Mouse (Mus musculus) embryonic facial prominence, embryonic 12.5 days (tissue): ENCODE data around the gene Ankrd34a. TPM values are rescaled to one million over a fixed set of nuclear protein-coding genes. Genes with fewer than 3 reads are reported as not detected.

Experiments used
- ATAC-seq: fragments of 200-750 bp; cut with Nextera tagmentation; 2 replicates; pipeline ENCODE4 v1.8.0; 2017; ENCODE audit not compliant: insufficient number of reproducible peaks, insufficient read depth, low FRiP score, low TSS enrichment
- H3K27ac ChIP-seq: fragments of 300-500 bp; sonication (generic); 2 replicates; pipeline ENCODE4 v1.5.1; 2016; ENCODE audit warnings: mild to moderate bottlenecking
- H3K27me3 ChIP-seq: fragments of 300-500 bp; sonication (generic); 2 replicates; pipeline ENCODE4 v1.6.1; 2016; ENCODE audit warnings: mild to moderate bottlenecking, moderate library complexity
- H3K36me3 ChIP-seq: fragments of 300-500 bp; sonication (generic); 2 replicates; pipeline ENCODE4 v1.6.1; 2016; ENCODE audit warnings: mild to moderate bottlenecking
- H3K4me1 ChIP-seq: fragments of 300-500 bp; sonication (generic); 2 replicates; pipeline ENCODE4 v1.6.1; 2016
- H3K4me2 ChIP-seq: fragments of 300-500 bp; sonication (generic); replicated peaks from 2 replicates; pipeline ENCODE4 v1.6.1; 2016; ENCODE audit warnings: mild to moderate bottlenecking, moderate library complexity
- H3K4me3 ChIP-seq: fragments of 300-500 bp; sonication (generic); 2 replicates; pipeline ENCODE4 v1.5.1; 2016; ENCODE audit warnings: mild to moderate bottlenecking
- H3K9ac ChIP-seq: fragments of 300-500 bp; sonication (generic); 2 replicates; pipeline ENCODE4 v1.6.1; 2016; ENCODE audit warnings: mild to moderate bottlenecking, moderate library complexity
- H3K9me3 ChIP-seq: fragments of 300-500 bp; sonication (generic); 2 replicates; pipeline ENCODE4 v1.6.1; 2016; ENCODE audit warnings: mild to moderate bottlenecking, moderate library complexity
- WGBS: fragments of 180-500 bp; shearing (Covaris S2); methylation state at CpG from one replicate; pipeline ENCODE4 v1.1.7; 2016; 5-methylcytosine and 5-hydroxymethylcytosine counted together
- polyA plus RNA-seq: library from polyadenylated mRNA; unstranded; fragments of >200 nt; fragmentation: Nextera tagmentation; extraction: Ambion mirVana; gene quantifications from 2 replicates; pipeline ENCODE4 v1.2.1, GENCODE M21; 2016

Gene Ankrd34a
- polyA plus RNA-seq, 1 experiment from 2014 or later, result 2.3 TPM

DNA sequence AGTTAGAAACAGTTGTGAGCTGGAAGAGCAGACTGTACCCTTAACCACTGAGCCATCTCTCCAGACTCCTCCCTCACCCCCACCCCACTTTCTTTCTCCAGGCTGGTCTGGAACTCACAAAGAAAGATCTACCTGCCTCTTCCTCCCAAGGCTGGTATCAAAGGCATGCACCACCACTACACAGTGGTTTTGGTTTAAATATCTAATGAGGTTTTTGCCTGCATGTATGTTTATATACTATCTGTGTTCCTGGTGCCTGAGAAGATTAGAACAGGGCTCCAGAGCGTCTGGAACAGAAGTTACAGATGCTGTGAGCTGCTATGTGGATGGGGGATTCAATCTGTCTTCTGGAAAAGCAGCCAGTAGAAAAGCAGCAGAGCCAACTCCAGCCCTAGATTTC lies 37.6 kb downstream of the Ankrd34a start:
- H3K9me3 ChIP-seq, result no peaks in the 10 kb centered on the region
- no peak overlapping the region for H3K4me3 ChIP-seq
- H3K4me1 ChIP-seq, result peaks cover 22% of the 10 kb centered on the region
- H3K27ac ChIP-seq, result no peak overlapping the region
- WGBS, result 77% methylated on average over 1 of the region's 1 CpGs
- ATAC-seq, result no peak
- H3K9ac ChIP-seq, result no peak overlapping the region
- no peak overlapping the region for H3K4me2 ChIP-seq
- H3K27me3 ChIP-seq, result no peaks in the 10 kb centered on the region
- peaks cover 32% of the 10 kb centered on the region for H3K36me3 ChIP-seq

DNA sequence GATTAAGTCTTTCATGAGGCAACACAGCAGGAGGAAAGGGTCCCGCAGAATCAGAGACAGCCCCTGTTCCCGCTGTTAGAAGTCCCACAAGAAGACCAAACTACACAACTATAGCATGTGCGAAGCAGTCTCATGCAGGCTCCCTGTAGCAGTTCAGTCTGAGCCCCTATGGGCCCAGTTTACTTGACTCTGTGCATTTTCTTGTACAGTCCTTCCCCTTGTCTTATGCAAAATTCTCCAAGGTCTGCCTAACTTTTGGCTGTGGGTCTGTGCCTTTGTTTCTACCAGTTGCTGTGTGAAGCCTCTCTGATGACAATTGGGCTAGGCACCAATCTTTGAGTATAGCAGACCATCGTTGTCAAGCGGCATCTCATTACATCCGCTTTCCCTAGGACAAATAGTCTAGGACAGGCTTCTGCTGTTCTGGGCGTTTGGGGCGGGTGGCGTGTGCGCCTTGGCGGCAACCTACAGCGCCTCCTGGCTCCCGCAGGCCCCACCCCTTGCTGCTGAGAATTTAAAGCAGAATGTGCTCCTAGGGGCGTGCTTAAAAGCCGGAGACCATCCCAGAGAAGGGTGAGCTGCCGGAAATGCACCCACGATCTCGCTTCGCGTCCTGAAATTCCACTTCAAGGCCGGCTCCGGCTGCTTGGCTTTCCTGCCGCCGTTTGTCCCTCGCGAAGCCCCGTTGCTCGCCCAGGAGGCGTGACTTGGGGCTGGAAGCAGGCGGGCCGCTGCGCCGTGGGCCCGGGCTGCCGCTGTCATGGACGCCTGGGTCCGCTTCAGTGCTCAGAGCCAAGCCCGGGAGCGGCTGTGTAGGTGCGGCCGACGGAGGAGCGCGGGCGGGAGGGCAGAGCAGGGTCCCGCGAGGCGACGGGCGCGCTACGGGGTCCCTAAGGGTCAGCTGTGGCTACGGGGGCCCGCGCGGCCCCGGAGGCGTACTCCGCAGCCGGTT lies 38.8 kb downstream of the Ankrd34a start, which contains the start of the genes Pex11b and Gm42957:
Gene Pex11b, plus strand, starts transcription at position 449 of the 952 bp plus-strand sequence.
Gene Gm42957, plus strand, starts transcription at position 547 of the 952 bp plus-strand sequence.
- Histone ChIP-seq H3K36me3 (peaks cover 44% of the 10 kb centered on the region), H3K9me3 (no peaks in the 10 kb centered on the region), H3K27me3 (no peaks in the 10 kb centered on the region), H3K4me1 (peaks cover 21% of the 10 kb centered on the region), H3K4me3 (peak within 1 kb of the TSS; percentile 91), H3K9ac (peak within 1 kb of the TSS; percentile 98), H3K27ac (peak within 1 kb of the TSS; percentile 91), H3K4me2 (peak within 1 kb of the TSS; percentile 60)
- peak; percentile 80 for ATAC-seq
- WGBS, result 2% methylated on average over 60 of the region's 60 CpGs

DNA sequence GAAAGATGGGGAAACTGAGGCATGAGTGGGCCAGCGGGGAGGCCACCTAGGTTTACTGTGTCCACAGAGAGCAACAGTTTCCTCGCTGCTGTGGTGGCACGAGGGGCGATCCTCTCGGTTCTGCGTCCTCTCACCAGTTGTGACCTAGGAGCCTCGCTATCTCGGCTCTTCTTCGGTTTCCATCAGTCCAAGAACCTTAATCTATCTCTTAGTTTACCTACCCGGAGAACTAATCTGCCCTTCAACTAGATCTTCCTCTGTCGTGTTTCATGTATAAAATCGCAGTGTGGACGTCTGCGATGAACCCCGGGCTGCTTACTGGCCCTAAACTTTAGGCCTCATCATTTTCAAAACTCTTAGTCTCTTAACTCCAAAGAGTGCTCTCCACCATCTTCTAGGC lies 39.5 kb downstream of the Ankrd34a start:
- ATAC-seq, result no peak
- WGBS, result 8% methylated on average over 15 of the region's 15 CpGs

DNA sequence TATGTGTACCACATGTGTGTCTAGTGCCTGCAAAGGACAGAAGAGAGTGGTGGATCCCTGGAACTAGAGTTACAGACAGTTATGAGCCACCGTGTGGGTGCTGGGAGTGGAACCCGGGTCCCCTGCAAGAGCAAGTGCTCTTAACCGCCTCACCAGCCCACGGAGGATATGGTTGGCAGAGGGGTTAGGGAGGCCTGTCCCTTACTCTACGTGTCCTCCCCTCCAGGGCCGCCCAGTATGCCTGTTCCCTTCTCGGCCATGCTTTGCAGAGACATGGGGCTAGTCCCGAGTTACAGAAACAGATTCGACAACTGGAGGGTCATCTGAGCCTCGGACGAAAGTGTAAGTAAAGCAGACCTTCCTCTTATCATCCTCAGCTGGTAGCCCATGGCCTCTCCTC lies 40.0 kb downstream of the Ankrd34a start:
- Histone ChIP-seq H3K9me3 (no peaks in the 10 kb centered on the region), H3K4me1 (peaks cover 12% of the 10 kb centered on the region), H3K4me2 (peak overlapping the region; percentile 60), H3K4me3 (peak overlapping the region; percentile 91), H3K27ac (no peak overlapping the region), H3K27me3 (no peaks in the 10 kb centered on the region), H3K36me3 (peaks cover 51% of the 10 kb centered on the region), H3K9ac (peak overlapping the region; percentile 98)
- WGBS, result 66% methylated on average over 11 of the region's 11 CpGs
- no peak for ATAC-seq

More for the DNA sequence above, 39.5 kb downstream of the Ankrd34a start:
- peaks cover 17% of the 10 kb centered on the region for H3K4me1 ChIP-seq
- H3K27ac ChIP-seq, result peak overlapping the region; percentile 91
- no peaks in the 10 kb centered on the region for H3K9me3 ChIP-seq
- peak overlapping the region; percentile 98 for H3K9ac ChIP-seq
- H3K36me3 ChIP-seq, result peaks cover 45% of the 10 kb centered on the region
- H3K4me2 ChIP-seq, result peak overlapping the region; percentile 60
- no peaks in the 10 kb centered on the region for H3K27me3 ChIP-seq
- peak overlapping the region; percentile 91 for H3K4me3 ChIP-seq

DNA sequence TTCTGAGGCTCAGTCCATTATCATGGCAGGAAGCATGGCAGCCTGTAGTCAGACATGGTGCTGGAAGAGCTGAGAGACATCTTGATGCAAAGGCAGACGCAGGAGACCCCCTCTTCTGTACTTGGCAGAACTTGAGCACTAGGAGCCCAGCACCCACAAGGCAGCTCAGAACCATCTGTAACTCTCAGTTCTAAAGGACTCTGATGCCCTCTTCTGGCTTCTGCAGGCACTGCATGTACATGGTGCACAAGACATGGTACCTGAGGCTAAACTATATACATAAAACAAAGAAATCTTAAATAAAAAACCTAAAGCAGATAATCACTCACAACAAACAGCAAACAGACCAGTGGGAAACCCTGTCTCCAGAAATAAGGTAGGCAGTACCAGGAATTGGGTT lies 42.8 kb downstream of the Ankrd34a start:
- Histone ChIP-seq H3K36me3 (peaks cover 50% of the 10 kb centered on the region), H3K4me2 (no peak overlapping the region), H3K27me3 (no peaks in the 10 kb centered on the region), H3K4me3 (no peak overlapping the region), H3K9me3 (no peaks in the 10 kb centered on the region), H3K4me1 (peaks cover 12% of the 10 kb centered on the region), H3K27ac (no peak overlapping the region), H3K9ac (no peak overlapping the region)
- 71% methylated on average over 1 of the region's 1 CpGs for WGBS
- ATAC-seq, result no peak

DNA sequence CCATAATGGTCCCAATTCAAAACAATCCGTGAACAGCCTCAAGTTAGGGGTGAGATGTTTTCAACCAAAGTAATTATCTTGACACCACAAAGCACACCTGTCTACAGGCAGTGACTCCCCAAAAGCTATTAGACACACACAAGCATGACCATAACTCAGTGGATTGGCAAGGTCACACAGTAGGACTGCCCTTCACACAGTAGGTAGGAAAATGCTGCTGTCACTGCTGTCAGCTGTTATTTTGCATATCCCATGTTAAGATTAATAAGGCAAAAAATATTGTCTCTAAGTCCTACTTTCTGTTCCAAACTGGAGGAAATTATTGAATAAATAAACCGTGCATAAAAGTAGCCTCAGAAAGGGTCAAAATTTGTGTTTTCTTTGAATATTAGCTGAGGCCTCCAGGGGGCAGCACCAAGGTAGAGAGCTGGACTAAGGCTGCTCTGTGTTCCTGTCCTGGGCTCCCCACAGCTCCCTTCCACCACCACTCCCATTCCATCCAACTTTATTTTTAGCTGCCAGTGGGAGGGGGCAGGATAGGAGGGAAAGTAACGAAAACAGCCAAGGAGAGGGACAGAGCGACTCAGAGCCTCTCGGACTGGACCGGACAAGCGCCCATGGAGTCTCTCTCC lies 48.7 kb downstream of the Ankrd34a start, which contains the start of gene Itga10:
Gene Itga10, plus strand, starts transcription at position 567 of the 632 bp plus-strand sequence.
- Histone ChIP-seq H3K4me2 (no peak within 1 kb of the TSS), H3K4me1 (no peaks in the 10 kb centered on the region), H3K27ac (no peak within 1 kb of the TSS), H3K9ac (no peak within 1 kb of the TSS), H3K4me3 (no peak within 1 kb of the TSS), H3K27me3 (no peaks in the 10 kb centered on the region), H3K9me3 (no peaks in the 10 kb centered on the region), H3K36me3 (peaks cover 29% of the 10 kb centered on the region)
- 65% methylated on average over 7 of the region's 7 CpGs for WGBS
- 0 out of 2 replicates have a peak, but pooled peaks have one; percentile 52 for ATAC-seq

DNA sequence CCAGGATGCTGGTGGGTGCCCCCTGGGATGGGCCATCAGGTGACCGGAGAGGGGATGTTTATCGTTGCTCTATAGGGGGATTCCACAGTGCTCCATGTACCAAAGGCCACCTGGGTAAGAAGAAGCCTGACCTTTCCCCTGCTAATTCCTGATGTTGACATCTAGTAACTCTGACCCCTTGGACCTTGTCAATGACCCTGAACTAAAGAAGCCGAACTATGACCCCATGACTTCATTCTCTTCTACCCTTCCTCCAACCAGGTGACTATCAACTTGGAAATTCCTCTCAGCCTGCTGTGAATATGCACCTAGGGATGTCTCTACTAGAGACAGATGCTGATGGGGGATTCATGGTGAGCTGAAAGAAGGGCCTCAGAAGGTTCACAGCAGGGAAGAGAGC lies 50.9 kb downstream of the Ankrd34a start:
- no peak for ATAC-seq
- no peaks in the 10 kb centered on the region for H3K4me1 ChIP-seq
- H3K9ac ChIP-seq, result no peak overlapping the region
- H3K4me2 ChIP-seq, result no peak overlapping the region
- no peaks in the 10 kb centered on the region for H3K9me3 ChIP-seq
- peaks cover 22% of the 10 kb centered on the region for H3K36me3 ChIP-seq
- H3K4me3 ChIP-seq, result no peak overlapping the region
- no peak overlapping the region for H3K27ac ChIP-seq
- WGBS, result 70% methylated on average over 3 of the region's 3 CpGs
- no peaks in the 10 kb centered on the region for H3K27me3 ChIP-seq

Other genes with a start within 250 kb of the Ankrd34a start
- gene BC107364, start 144.3 kb upstream of the Ankrd34a start, polyA plus RNA-seq, result 0.26 TPM in 1 of 2 replicates, not detected in the other
- 3.2 and 4.0 TPM in 2 replicates for gene Hfe2, start 71.5 kb upstream of the Ankrd34a start, polyA plus RNA-seq
- 75.8 and 80.8 TPM in 2 replicates for gene Txnip, start 38.7 kb upstream of the Ankrd34a start, polyA plus RNA-seq
- gene Gm16253, start 19.7 kb upstream of the Ankrd34a start, polyA plus RNA-seq, result 2.1 and 2.4 TPM in 2 replicates
- gene Polr3gl, start 2.5 kb upstream of the Ankrd34a start, polyA plus RNA-seq, result 49.8 and 52.1 TPM in 2 replicates
- gene Lix1l, start 4.5 kb downstream of the Ankrd34a start, polyA plus RNA-seq, result 6.8 and 8.1 TPM in 2 replicates
- 167 and 172 TPM in 2 replicates for gene Rbm8a, start 33.3 kb downstream of the Ankrd34a start, polyA plus RNA-seq
- 54.6 and 55.0 TPM in 2 replicates for gene Pex11b, start 38.7 kb downstream of the Ankrd34a start, polyA plus RNA-seq
- gene Gm42957, start 38.8 kb downstream of the Ankrd34a start, polyA plus RNA-seq, result 0.10 and 0.13 TPM in 2 replicates
- 0.81 and 0.95 TPM in 2 replicates for gene Itga10, start 48.9 kb downstream of the Ankrd34a start, polyA plus RNA-seq
- gene Ankrd35, start 73.5 kb downstream of the Ankrd34a start, polyA plus RNA-seq, result 0.92 and 1.1 TPM in 2 replicates
- 77.4 and 77.5 TPM in 2 replicates for gene Pias3, start 99.7 kb downstream of the Ankrd34a start, polyA plus RNA-seq
- gene Nudt17, start 111.9 kb downstream of the Ankrd34a start, polyA plus RNA-seq, result 13.7 and 14.7 TPM in 2 replicates
- gene Polr3c, start 131.0 kb downstream of the Ankrd34a start, polyA plus RNA-seq, result 35.5 and 36.6 TPM in 2 replicates
- 64.5 and 70.3 TPM in 2 replicates for gene Rnf115, start 131.0 kb downstream of the Ankrd34a start, polyA plus RNA-seq
- gene Pdzk1, start 232.6 kb downstream of the Ankrd34a start, polyA plus RNA-seq, result not detected in 2 replicates
- gene Cd160, start 232.7 kb downstream of the Ankrd34a start, polyA plus RNA-seq, result 0.10 and 0.18 TPM in 2 replicates